Mouse (Mus musculus) layer of hippocampus, adult 9-10 months (tissue): Measurements from ENCODE around the gene Rassf6.

Experiments used
- DNase-seq: peaks from one replicate; pipeline ENCODE4 v3.0.0; 2022; ENCODE audit warnings: low spot score

Gene Rassf6

DNA sequence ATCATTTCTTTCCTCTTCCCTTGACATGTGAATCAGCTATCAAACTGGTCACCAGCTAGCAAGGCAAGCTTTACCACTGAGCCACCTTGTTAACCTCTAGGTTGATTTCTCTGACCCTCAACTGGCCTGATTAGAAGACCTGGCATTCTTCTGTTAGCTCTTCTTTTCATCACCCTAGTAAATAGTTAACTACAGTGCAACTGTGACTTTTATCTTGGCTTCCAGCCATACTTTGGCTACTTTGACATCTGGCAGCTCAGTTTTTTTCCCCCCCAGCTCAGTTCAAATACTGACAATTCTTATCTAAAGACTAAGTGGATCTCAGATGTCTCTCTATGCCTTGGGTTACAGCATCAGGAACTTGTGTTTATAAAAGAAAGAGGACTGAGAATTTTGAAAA is 72.1 kb downstream of the Rassf6 start:
- no peak for DNase-seq

DNA sequence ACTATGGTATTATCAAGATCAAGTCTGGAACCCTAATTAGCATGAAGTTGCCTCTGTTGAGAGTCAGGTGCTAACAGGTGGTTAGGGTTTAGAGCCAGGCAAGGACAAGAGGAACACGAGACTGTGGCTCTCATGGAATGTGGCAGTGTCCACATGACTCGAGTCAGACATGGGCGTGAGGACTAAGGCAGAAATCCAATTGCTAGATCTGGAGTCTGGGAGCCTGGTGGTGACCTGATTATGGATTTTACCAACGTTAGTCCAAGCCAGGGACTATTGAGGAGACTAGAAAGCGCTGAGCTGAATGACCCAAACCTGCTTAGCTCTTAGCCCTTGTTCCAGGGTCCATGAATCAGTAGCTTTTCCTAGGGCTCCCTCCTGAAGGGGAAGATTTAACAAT is 72.7 kb downstream of the Rassf6 start:
- DNase-seq = no peak

DNA sequence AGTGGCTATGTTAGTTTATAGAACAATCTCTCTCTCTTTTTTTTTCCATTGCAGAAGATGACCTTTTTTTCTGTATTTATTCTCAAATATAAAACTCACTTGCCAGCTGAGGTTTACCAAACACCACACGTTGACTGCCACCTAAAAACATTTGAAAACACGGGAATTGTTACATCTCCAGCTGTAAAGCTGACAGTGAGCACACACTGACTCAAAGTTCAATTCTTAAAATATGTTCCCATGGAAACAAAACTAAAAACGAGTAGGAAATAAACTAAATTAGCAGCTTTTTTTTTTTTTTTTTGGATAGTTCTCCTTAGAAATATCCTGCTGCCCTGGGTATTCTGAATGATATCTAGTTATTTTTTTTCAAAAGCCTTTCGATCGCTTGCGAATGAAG is 75.3 kb downstream of the Rassf6 start:
- DNase-seq = no peak

DNA sequence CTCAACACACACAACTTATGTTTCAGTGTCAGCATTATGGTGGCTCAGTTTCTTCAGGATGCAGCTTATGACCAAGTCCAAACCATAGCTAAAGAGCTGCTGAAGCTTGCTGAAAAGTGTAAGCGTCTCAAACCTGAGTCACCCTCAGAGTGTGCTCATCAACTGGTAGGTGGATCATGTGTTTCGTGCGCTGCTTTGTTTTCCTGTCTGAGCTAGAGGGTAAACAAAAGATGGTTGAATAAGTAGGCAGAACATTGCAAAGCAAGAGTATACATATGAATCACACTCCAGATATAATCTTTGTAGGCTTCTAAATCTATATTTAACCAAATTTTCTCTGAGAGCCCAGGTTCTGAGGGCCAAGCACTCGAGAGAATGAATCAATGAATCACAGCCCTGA is 76.3 kb downstream of the Rassf6 start:
- DNase-seq = no peak

GRCm38 (mm10) chr5:90562880-90563279 is 77.6 kb downstream of the Rassf6 start:
- no peak for DNase-seq

GRCm38 (mm10) chr5:90561721-90562275 is 78.7 kb downstream of the Rassf6 start:
- DNase-seq = no peak

DNA sequence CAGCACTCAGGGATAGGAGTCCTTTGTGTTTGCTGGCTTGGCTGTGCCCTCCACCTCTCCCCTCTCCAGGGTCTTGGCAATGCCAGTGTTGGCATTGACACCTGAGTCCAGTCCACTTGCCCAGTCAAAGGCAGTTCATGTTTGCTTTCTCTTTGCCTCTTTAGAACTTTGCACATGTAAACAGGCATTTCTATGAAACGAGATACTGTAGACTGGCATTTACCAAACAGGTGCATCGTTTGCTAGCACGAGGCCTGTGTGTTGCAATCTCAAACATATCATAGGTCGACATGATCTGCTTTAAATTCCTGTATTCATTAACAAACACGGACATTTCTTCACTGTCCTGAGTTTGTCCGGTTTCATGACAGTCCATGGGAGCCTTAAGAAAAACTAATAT is 79.7 kb downstream of the Rassf6 start, which contains the start of gene 5830473C10Rik:
Gene 5830473C10Rik (plus strand): TSS at position 365 of the 400 bp plus-strand sequence.
- no peak for DNase-seq

DNA sequence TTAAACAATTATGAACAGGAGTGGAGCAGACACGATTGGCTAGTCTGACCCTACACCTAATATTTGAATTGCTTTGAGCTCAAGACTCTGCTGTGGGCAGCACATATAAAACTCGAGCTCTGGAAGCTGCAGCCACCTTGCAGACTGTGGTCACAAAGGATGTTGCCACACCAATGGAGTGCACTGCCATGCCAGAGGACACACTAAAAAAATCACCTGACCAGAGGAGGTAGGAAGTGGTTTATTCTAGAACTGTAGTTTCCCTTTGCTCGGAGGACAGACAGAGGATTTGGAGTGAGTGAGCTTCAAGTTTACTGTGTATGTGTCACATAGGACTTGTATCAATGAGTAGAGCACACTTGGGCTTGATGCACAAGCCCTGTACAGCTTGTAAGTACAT is 84.4 kb downstream of the Rassf6 start:
- no peak for DNase-seq
